Mouse (Mus musculus) olfactory bulb, adult 2 months (tissue): ENCODE measurements around the gene Atg13. TPM values are rescaled to one million over a fixed set of nuclear protein-coding genes. Genes with fewer than 3 reads are reported as not detected.

ENCODE experiments used
- H3K27ac ChIP-seq: fragments of 200-500 bp; 2 replicates; pipeline ENCODE4 v1.5.1; 2012; ENCODE audit warnings: low read depth, low read length; ENCODE audit not compliant: insufficient read depth
- H3K4me1 ChIP-seq: fragments of 200-500 bp; 2 replicates; pipeline ENCODE4 v1.6.1; 2012; ENCODE audit warnings: low read length; ENCODE audit not compliant: control insufficient read depth, insufficient read depth
- H3K4me3 ChIP-seq: fragments of 200-500 bp; 2 replicates; pipeline ENCODE4 v1.5.1; 2012; ENCODE audit warnings: mild to moderate bottlenecking, low read depth, low read length, moderate library complexity; ENCODE audit not compliant: insufficient read depth
- CTCF ChIP-seq: fragments of 200-500 bp; IDR thresholded peaks from 2 replicates; pipeline ENCODE4 v1.5.1; 2012; ENCODE audit warnings: low read depth, mild to moderate bottlenecking, low read length, moderate library complexity; ENCODE audit not compliant: insufficient read depth
- POLR2A ChIP-seq: fragments of 200-500 bp; IDR thresholded peaks from 2 replicates; pipeline ENCODE4 v1.6.1; 2012; ENCODE audit warnings: mild to moderate bottlenecking, low read depth, low read length, moderate library complexity; ENCODE audit not compliant: insufficient read depth
- WGBS: fragments of 180-500 bp; shearing (Covaris S2); methylation state at CpG from one replicate; pipeline ENCODE4 v1.1.7; 2018; 5-methylcytosine and 5-hydroxymethylcytosine counted together
- polyA plus RNA-seq: library from polyadenylated mRNA; stranded (reverse); fragments of >200 nt; gene quantifications from 2 replicates; pipeline ENCODE4 v1.2.4, GENCODE M21; 2012; ENCODE audit warnings: low replicate concordance; ENCODE audit not compliant: missing spikeins, insufficient read depth, insufficient read length

Gene Atg13
- polyA plus RNA-seq, 1 experiment: not detected

DNA sequence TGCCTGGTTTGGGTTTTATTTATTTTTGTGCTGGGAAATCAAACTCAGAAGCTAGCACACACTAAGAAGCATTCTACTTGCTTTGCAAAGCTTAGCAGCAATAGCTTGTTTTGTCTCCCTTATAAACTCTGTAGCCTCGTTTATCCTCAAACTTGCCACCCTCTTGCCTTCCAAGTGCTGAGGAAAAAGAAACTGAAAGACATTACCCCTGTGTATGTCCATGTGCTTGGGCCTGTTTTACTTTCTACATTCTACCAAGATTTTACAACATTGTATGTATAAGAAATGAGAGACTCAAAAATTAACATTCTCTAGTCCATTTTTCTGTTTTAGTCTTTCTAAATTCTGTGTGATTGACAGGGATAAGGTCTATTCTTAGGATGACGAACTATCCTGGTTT lies 14.3 kb upstream of the Atg13 start:
- Histone ChIP-seq H3K27ac (no peak overlapping the region), H3K4me1 (no peaks in the 10 kb centered on the region), H3K4me3 (no peak overlapping the region)
- TF ChIP-seq POLR2A (no peak), CTCF (no peak)
- 50% methylated on average over 2 of the region's 2 CpGs for WGBS

DNA sequence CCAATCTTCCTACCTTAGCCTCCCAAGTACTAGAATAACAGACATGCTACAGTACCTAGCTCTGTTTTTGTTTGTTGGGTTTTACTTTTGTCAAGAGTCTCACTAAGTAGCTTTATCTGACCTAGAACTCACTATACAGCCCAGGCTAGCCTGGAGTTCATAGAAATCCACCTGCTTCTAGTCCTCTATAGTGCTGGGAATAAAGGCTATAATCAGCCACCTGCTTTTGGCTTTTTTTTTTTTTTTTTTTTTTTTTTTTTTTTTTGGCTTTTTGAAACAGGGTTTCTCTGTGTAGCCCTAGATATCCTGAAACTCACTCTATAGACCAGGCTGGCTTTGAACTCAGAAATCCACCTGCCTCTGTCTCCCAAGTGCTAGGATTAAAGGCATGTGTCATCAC lies 13.6 kb upstream of the Atg13 start:
- Histone ChIP-seq H3K4me3 (no peak overlapping the region), H3K4me1 (no peaks in the 10 kb centered on the region)
- TF ChIP-seq POLR2A: no peak
- TF ChIP-seq CTCF: no peak

DNA sequence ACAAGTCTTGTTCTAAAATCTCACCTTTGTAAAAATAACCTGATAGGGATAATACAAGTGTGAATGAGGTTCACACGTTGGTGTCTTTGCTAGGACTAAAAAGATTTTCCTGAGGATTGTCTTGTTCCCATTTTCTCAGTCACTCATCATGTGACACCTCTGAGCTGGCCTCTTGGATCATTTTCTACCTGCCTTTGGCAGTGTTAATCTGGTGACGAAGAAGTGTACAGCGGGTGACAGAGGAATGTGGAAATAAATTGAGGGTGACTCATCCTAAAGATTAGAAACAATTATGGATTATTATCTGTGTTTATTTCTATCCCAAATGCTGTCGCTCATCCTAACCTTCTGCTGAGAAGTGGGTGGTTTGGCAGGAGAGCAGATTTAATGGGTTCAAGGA lies 13.0 kb upstream of the Atg13 start:
- Histone ChIP-seq H3K4me3 (no peak overlapping the region), H3K27ac (no peak overlapping the region), H3K4me1 (no peaks in the 10 kb centered on the region)
- WGBS: 70% methylated on average over 4 of the region's 4 CpGs
- TF ChIP-seq POLR2A (no peak), CTCF (no peak)

More for the DNA sequence above, 13.6 kb upstream of the Atg13 start:
- no peak overlapping the region for H3K27ac ChIP-seq

DNA sequence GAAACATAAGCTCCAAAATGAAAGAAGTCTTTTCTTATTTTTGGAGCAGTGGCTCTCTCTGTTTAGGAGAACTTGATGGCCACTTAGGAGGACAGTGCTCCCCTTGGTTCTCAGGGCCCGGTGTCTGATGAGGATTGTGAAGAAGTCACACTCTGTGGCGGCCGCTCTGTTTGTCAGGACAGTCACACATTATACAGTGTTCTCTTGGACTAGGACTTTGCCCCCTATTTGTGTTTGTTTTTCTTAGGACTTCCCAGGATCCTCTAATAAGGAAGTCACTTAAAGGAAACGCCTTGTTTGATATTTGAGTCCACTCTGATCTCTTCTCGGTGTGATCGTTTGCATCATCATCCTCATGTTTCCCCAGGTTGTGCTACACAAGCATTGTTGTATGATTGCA lies 7.9 kb upstream of the Atg13 start:
- H3K4me3 ChIP-seq: no peak overlapping the region
- WGBS: 83% methylated on average over 6 of the region's 6 CpGs
- no peak overlapping the region for H3K27ac ChIP-seq
- TF ChIP-seq CTCF (no peak), POLR2A (no peak)
- no peaks in the 10 kb centered on the region for H3K4me1 ChIP-seq

DNA sequence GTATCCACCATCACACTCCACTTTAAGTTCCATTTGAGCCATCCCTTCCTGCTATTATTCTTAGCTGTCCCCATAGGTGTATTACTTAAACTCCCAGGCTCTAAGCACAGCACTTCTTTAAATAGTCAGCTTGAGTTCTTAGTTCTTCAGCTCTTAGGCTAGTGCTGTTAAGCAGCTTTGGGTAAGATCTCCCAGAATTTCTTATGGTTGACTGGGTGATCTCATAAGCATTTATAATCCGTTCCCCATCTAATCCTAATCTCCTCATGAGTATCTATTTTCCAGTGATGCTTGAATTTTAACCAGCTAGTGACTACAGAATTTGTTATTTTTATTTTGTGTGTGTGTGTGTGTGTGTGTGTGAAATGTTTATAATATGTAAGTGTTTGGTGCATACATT lies 4.5 kb upstream of the Atg13 start:
- no peak overlapping the region for H3K4me3 ChIP-seq
- WGBS: 74% methylated on average over 1 of the region's 1 CpGs
- no peak for TF ChIP-seq POLR2A
- no peak for TF ChIP-seq CTCF
- no peak overlapping the region for H3K27ac ChIP-seq
- H3K4me1 ChIP-seq: no peaks in the 10 kb centered on the region

DNA sequence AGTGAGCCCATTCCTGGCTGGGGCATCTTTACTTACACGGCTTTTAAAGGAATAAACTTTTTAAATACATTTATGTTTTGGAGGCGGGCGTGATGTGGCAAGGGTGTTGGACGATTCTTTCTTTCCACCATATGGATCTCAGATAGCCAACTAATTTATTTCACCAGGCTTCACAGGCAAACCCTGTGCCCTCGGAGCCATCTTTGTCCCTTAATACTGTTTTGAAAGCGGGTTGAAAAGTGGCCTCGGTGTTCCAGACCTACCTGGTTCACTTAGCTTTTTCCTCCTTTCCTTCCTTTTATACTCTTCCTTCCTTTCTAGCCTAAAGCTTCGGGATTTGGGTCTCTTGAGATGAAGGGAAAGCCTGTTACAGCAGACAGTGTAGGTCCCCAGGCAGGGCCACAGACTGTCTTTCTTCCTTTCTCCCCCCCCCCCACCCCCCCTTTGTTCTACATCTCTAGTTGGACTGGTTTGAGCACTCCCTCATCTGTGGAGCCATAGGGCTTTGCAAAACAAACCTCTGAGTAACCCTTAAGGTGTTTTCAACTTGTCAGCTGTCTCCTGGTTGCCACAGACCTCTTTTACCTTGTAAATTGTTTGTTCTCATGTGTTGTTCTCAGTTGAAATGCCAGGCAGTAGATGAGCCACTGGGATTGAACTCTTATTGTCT lies 1.0 kb upstream of the Atg13 start:
- under 1% methylated on average over 8 of the region's 8 CpGs for WGBS
- TF ChIP-seq CTCF (no peak), POLR2A (no peak)

DNA sequence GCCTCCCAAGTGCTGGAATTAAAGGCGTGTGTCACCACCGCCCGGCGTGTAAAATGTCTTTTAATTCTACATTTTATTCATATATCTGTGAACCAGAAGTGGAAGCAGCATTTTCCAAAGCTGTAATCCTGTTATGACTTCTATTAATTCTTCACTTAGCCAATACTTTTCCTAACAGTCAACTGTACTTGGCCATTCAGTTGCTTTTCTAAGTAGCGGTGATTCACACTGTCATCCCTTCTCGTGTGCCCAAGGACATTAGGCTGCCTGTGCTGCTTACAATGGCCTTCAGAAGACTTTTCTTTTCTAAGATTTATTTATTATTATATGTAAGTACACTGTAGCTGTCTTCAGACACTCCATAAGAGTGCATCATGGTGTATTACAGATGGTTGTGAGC lies 2.0 kb downstream of the Atg13 start:
- Histone ChIP-seq H3K27ac (no peak overlapping the region), H3K4me1 (peaks cover 3% of the 10 kb centered on the region), H3K4me3 (no peak overlapping the region)
- 89% methylated on average over 6 of the region's 6 CpGs for WGBS
- TF ChIP-seq CTCF: no peak
- no peak for TF ChIP-seq POLR2A

More for the DNA sequence above, 1.0 kb upstream of the Atg13 start:
- Histone ChIP-seq H3K27ac (peak overlapping the region; percentile 40; the same call in 1 of the 2 replicates), H3K4me3 (peak overlapping the region; percentile 60), H3K4me1 (peaks cover 3% of the 10 kb centered on the region)

DNA sequence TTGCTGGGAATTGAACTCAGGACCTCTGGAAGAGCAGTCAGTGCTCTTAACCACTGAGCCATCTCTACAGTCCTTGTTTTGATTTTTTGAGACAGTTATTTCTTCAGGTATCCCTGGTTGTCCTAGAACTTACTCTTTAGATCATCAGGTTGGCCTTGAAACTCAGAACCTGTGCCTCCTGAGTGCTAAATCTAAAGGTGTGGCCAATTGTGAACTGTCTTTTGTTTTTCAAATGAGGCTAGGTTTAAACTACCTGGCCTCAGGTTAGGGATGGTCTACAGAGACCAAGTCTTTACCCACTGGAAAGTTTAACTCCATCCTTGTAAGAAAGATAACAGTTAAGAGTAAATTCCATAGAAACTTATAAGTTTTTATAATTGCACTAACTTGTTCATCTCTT lies 3.9 kb downstream of the Atg13 start:
- TF ChIP-seq POLR2A (no peak), CTCF (no peak)

DNA sequence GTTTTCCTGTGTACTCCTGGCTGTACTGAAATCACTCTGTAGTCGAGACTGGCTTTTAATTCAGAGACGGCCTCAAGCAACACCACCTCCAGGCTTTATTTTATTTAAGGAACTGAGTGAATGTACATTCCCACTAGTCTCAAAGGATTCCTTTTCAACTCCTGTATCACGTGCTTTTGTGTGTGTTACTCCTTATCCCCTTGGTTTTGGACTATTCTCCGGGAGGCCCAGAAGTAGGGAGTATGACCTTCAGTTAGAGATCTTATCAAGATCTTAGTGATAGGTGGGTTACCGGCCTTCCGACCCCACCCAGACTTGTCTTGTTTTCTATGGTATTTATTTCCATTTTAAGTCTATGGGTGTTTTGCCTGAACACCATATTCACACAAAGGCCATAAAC lies 4.6 kb downstream of the Atg13 start:
- TF ChIP-seq POLR2A: no peak
- TF ChIP-seq CTCF: no peak
- Histone ChIP-seq H3K4me3 (no peak overlapping the region), H3K4me1 (peaks cover 3% of the 10 kb centered on the region), H3K27ac (no peak overlapping the region)
- WGBS: 75% methylated on average over 6 of the region's 6 CpGs

More for the DNA sequence above, 3.9 kb downstream of the Atg13 start:
- no peak overlapping the region for H3K4me3 ChIP-seq
- no peak overlapping the region for H3K27ac ChIP-seq
- H3K4me1 ChIP-seq: peaks cover 3% of the 10 kb centered on the region
